Mouse (Mus musculus) adipose tissue, adult 10 weeks (tissue): ENCODE measurements around the gene Etv3. TPM values are rescaled to one million over a fixed set of nuclear protein-coding genes. Genes with fewer than 3 reads are reported as not detected.

Experiments
- polyA plus RNA-seq: library from polyadenylated mRNA; stranded (reverse); fragments of 350-450 nt; fragmentation: Illumina TruSeq; extraction: RNeasy Lipid Tissue Mini Kit (QIAGEN cat#74804); gene quantifications from one replicate; pipeline ENCODE4 v1.2.3, GENCODE M21; 2014; ENCODE audit warnings: low read depth, low replicate concordance

Etv3 gene
- 20.9 TPM for polyA plus RNA-seq

GRCm38 (mm10) chr3:87525043-87525836, at the start of gene Etv3:
Etv3 (plus strand) TSS chr3:87525407.

Other genes with a start within 250 kb of the Etv3 start
- 0.38 TPM for gene Cd5l, start 167.5 kb upstream of the Etv3 start, polyA plus RNA-seq
- gene Fcrl1, start 149.0 kb upstream of the Etv3 start, polyA plus RNA-seq: 0.97 TPM
- gene Fcrl5, start 89.6 kb upstream of the Etv3 start, polyA plus RNA-seq: not detected
- 21.8 TPM for gene Arhgef11, start 92.2 kb downstream of the Etv3 start, polyA plus RNA-seq
- gene Lrrc71, start 223.2 kb downstream of the Etv3 start, polyA plus RNA-seq: 6.5 TPM